Mouse (Mus musculus): Measurements from ENCODE around the gene Col9a3. TPM values are rescaled to one million over a fixed set of nuclear protein-coding genes. Genes with fewer than 3 reads are reported as not detected.

Col9a3 gene
- polyA plus RNA-seq, 1 experiment: 1.6 TPM

GRCm38 (mm10) chr2:180576482-180576881 lies 21.1 kb upstream of the Col9a3 start:
- no peak overlapping the region for H3K4me3 ChIP-seq (replicated peaks; ENCODE audit: extremely low read depth, low read depth, low read length)
- WGBS: 58% methylated on average over 4 of the region's 4 CpGs
- no peak for TF ChIP-seq POLR2A (IDR thresholded peaks at IDR 0.05; ENCODE audit: borderline replicate concordance, extremely low read depth, low read depth, low read length)
- TF ChIP-seq CTCF (IDR thresholded peaks at IDR 0.05; ENCODE audit: insufficient read depth, low read length): no peak

GRCm38 (mm10) chr2:180578686-180579085 lies 18.9 kb upstream of the Col9a3 start:
- H3K4me1 ChIP-seq (ENCODE audit: control insufficient read depth, insufficient read depth, low read length): peaks cover 8% of the 10 kb centered on the region
- peak; percentile 68 for DNase-seq
- TF ChIP-seq POLR2A (IDR thresholded peaks at IDR 0.05; ENCODE audit: borderline replicate concordance, extremely low read depth, low read depth, low read length): no peak
- peak; percentile 90 for TF ChIP-seq CTCF (IDR thresholded peaks at IDR 0.05; ENCODE audit: insufficient read depth, low read length)
- H3K4me3 ChIP-seq (replicated peaks; ENCODE audit: extremely low read depth, low read depth, low read length): no peak overlapping the region
- 7% methylated on average over 3 of the region's 3 CpGs for WGBS

More at GRCm38 (mm10) chr2:180576482-180576881, 21.1 kb upstream of the Col9a3 start:
- no peaks in the 10 kb centered on the region for H3K4me1 ChIP-seq (ENCODE audit: control insufficient read depth, insufficient read depth, low read length)
- DNase-seq: no peak

- Histone ChIP-seq H3K4me1 (ENCODE audit: control insufficient read depth, insufficient read depth, low read length) (peaks cover 12% of the 10 kb centered on the region), H3K4me3 (replicated peaks; ENCODE audit: extremely low read depth, low read depth, low read length) (no peak within 1 kb of the TSS)
- DNase-seq: no peak
- 70% methylated on average over 3 of the region's 3 CpGs for WGBS
- TF ChIP-seq CTCF (IDR thresholded peaks at IDR 0.05; ENCODE audit: insufficient read depth, low read length): no peak
- no peak for TF ChIP-seq POLR2A (IDR thresholded peaks at IDR 0.05; ENCODE audit: borderline replicate concordance, extremely low read depth, low read depth, low read length)
These were observed 16.6 kb upstream of the Col9a3 start, which contains the start of gene Mrgbp for GRCm38 (mm10) chr2:180581002-180581401. Gene Mrgbp, plus strand, starts transcription at chr2:180581304.

- peak overlapping the region; percentile 84 for H3K4me3 ChIP-seq (replicated peaks; ENCODE audit: extremely low read depth, low read depth, low read length)
- H3K4me1 ChIP-seq (ENCODE audit: control insufficient read depth, insufficient read depth, low read length): peaks cover 12% of the 10 kb centered on the region
- TF ChIP-seq CTCF (IDR thresholded peaks at IDR 0.05; ENCODE audit: insufficient read depth, low read length): peak; percentile 86
- TF ChIP-seq POLR2A (IDR thresholded peaks at IDR 0.05; ENCODE audit: borderline replicate concordance, extremely low read depth, low read depth, low read length): peak; percentile 66; the same call in 1 of the 2 replicates
- DNase-seq: peak; percentile 98
- WGBS: under 1% methylated on average over 57 of the region's 57 CpGs
These were observed 15.0 kb upstream of the Col9a3 start for GRCm38 (mm10) chr2:180582481-180583153.

- TF ChIP-seq POLR2A (IDR thresholded peaks at IDR 0.05; ENCODE audit: borderline replicate concordance, extremely low read depth, low read depth, low read length) (no peak), CTCF (IDR thresholded peaks at IDR 0.05; ENCODE audit: insufficient read depth, low read length) (no peak)
- 12% methylated on average over 7 of the region's 7 CpGs for WGBS
- no peak for DNase-seq
- peak overlapping the region; percentile 84 for H3K4me3 ChIP-seq (replicated peaks; ENCODE audit: extremely low read depth, low read depth, low read length)
- H3K4me1 ChIP-seq (ENCODE audit: control insufficient read depth, insufficient read depth, low read length): peaks cover 12% of the 10 kb centered on the region
These were observed 14.5 kb upstream of the Col9a3 start for GRCm38 (mm10) chr2:180583154-180583507.

- Histone ChIP-seq H3K4me3 (replicated peaks; ENCODE audit: extremely low read depth, low read depth, low read length) (peak overlapping the region; percentile 100), H3K4me1 (ENCODE audit: control insufficient read depth, insufficient read depth, low read length) (peaks cover 8% of the 10 kb centered on the region; the same call in 1 of the 2 replicates)
- DNase-seq: no peak
- TF ChIP-seq POLR2A (IDR thresholded peaks at IDR 0.05; ENCODE audit: borderline replicate concordance, extremely low read depth, low read depth, low read length) (no peak), CTCF (IDR thresholded peaks at IDR 0.05; ENCODE audit: insufficient read depth, low read length) (no peak)
- WGBS: 47% methylated on average over 6 of the region's 6 CpGs
These were observed 8.9 kb upstream of the Col9a3 start for GRCm38 (mm10) chr2:180588736-180589122.

GRCm38 (mm10) chr2:180589123-180589831 lies 8.3 kb upstream of the Col9a3 start, which contains the start of gene Ogfr:
Gene Ogfr, plus strand, starts transcription at chr2:180589245.
- peak within 1 kb of the TSS; percentile 100 for H3K4me3 ChIP-seq (replicated peaks; ENCODE audit: extremely low read depth, low read depth, low read length)
- peak; percentile 80; the same call in 1 of the 2 replicates for TF ChIP-seq POLR2A (IDR thresholded peaks at IDR 0.05; ENCODE audit: borderline replicate concordance, extremely low read depth, low read depth, low read length)
- TF ChIP-seq CTCF (IDR thresholded peaks at IDR 0.05; ENCODE audit: insufficient read depth, low read length): no peak
- H3K4me1 ChIP-seq (ENCODE audit: control insufficient read depth, insufficient read depth, low read length): peaks cover 5% of the 10 kb centered on the region; the same call in 1 of the 2 replicates
- under 1% methylated on average over 67 of the region's 67 CpGs for WGBS
- peak; percentile 85 for DNase-seq

- H3K4me1 ChIP-seq (ENCODE audit: control insufficient read depth, insufficient read depth, low read length): 0 out of 2 replicates have a peak, but pooled peaks cover 2% of the 10 kb centered on the region
- H3K4me3 ChIP-seq (replicated peaks; ENCODE audit: extremely low read depth, low read depth, low read length): no peak overlapping the region
- TF ChIP-seq CTCF (IDR thresholded peaks at IDR 0.05; ENCODE audit: insufficient read depth, low read length) (no peak), POLR2A (IDR thresholded peaks at IDR 0.05; ENCODE audit: borderline replicate concordance, extremely low read depth, low read depth, low read length) (no peak)
- DNase-seq: no peak
- WGBS: 17% methylated on average over 39 of the region's 41 CpGs
These were observed 641 bp downstream of the Col9a3 start for GRCm38 (mm10) chr2:180598157-180598705.

- H3K4me3 ChIP-seq (replicated peaks; ENCODE audit: extremely low read depth, low read depth, low read length): no peak overlapping the region
- 0 out of 2 replicates have a peak, but pooled peaks cover 2% of the 10 kb centered on the region for H3K4me1 ChIP-seq (ENCODE audit: control insufficient read depth, insufficient read depth, low read length)
These were observed 3.0 kb downstream of the Col9a3 start for GRCm38 (mm10) chr2:180600569-180601021.

More at GRCm38 (mm10) chr2:180600569-180601021, 3.0 kb downstream of the Col9a3 start:
- no peak for DNase-seq
- no peak for TF ChIP-seq POLR2A (IDR thresholded peaks at IDR 0.05; ENCODE audit: borderline replicate concordance, extremely low read depth, low read depth, low read length)
- 15% methylated on average over 9 of the region's 9 CpGs for WGBS
